Comparison of ENCODE assay signal across 22 mouse cellular contexts in the genomic region with DNA sequence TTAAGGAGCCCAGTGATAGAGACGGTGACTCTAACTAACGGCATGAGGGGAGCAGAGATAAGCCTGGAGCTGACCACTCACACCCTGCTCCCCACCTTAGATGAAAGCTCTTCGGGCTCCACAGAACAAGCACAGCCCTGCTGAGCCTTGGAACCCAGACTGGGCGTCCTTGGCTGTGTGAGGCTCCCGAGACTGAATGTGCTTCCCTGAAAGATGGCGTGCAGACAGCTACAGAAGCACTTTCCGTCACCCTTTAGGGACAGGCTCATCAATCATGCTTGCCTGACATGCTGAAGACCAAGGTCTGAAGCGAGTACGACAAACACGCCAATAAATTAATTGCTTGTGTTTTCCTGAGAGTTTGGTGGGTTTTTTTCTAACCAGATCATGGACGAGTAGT. TPM values are rescaled to one million over a fixed set of nuclear protein-coding genes. Genes with fewer than 3 reads are reported as not detected.
A peak's percentile ranks its signal among the peaks of the same experiment; 100 is the strongest.
DNase-seq lines count a peak whose midpoint lies in the region; ATAC-seq and TF ChIP-seq lines count a peak whose summit lies in the region.
"Had no signal": no experiment of that assay in that cellular context is flagged by ENCODE, and none has a peak within 500 bp of the region (broad histone marks: within the 10 kb centered on the region; RNA-seq: fewer than 3 reads in every experiment).

No protein-coding gene starts in this region.

- ATAC-seq in kidney, embryonic 16.5 days (ENCODE audit: low FRiP score, low TSS enrichment): no peak
- no peak for ATAC-seq in kidney, embryonic 15.5 days (replicated peaks; ENCODE audit: low FRiP score)
- ATAC-seq: CD4-positive, CD25-positive, alpha-beta regulatory T cell, adult 4 months; forebrain, embryonic 16.5 days had no signal

- H3K4me2 ChIP-seq in kidney, embryonic 16.5 days (replicated peaks; ENCODE audit: low read depth, low read length): no peak overlapping the region
- H3K4me2 ChIP-seq in kidney, embryonic 15.5 days: no peak overlapping the region
- H3K4me2 ChIP-seq: embryonic facial prominence, embryonic 13.5 days; forebrain, embryonic 12.5 days; heart, embryonic 12.5 days; hindbrain, embryonic 15.5 days had no signal

- no peaks in the 10 kb centered on the region for H3K36me3 ChIP-seq in heart, embryonic 10.5 days
- H3K36me3 ChIP-seq in kidney, embryonic 16.5 days (ENCODE audit: insufficient read depth, low read length): no peaks in the 10 kb centered on the region
- no peaks in the 10 kb centered on the region for H3K36me3 ChIP-seq in kidney, embryonic 15.5 days
- H3K36me3 ChIP-seq: embryonic facial prominence, embryonic 13.5 days; forebrain, embryonic 12.5 days; G1E; heart, embryonic 12.5 days; hindbrain, embryonic 15.5 days had no signal

- 26% methylated on average over 11 of the region's 11 CpGs for WGBS in heart, embryonic 10.5 days
- WGBS in kidney, embryonic 16.5 days: 35% methylated on average over 11 of the region's 11 CpGs
- 33% methylated on average over 11 of the region's 11 CpGs for WGBS in kidney, embryonic 15.5 days
- 93% methylated on average over 11 of the region's 11 CpGs for WGBS in cerebellum, adult 2 months

- H3K4me3 ChIP-seq in heart, embryonic 10.5 days: no peak overlapping the region
- no peak overlapping the region for H3K4me3 ChIP-seq in kidney, embryonic 16.5 days (ENCODE audit: low read length)
- H3K4me3 ChIP-seq in kidney, embryonic 15.5 days (replicated peaks): no peak overlapping the region
- no peak overlapping the region for H3K4me3 ChIP-seq in cerebellum, adult 2 months (replicated peaks; ENCODE audit: insufficient read depth, low read depth, low read length)
- H3K4me3 ChIP-seq: embryonic facial prominence, embryonic 13.5 days; forebrain, embryonic 12.5 days; heart, adult 2 months; heart, embryonic 12.5 days; hindbrain, embryonic 15.5 days had no signal

- no peak for TF ChIP-seq POLR2A in cerebellum, adult 2 months (IDR thresholded peaks at IDR 0.05; ENCODE audit: borderline replicate concordance, insufficient read depth, low read length)

- no peak overlapping the region; the same call in 1 of the 2 replicates for H3K27ac ChIP-seq in heart, embryonic 10.5 days
- H3K27ac ChIP-seq in kidney, embryonic 16.5 days (ENCODE audit: low read length): peak overlapping the region; percentile 38; the same call in 1 of the 2 replicates
- no peak overlapping the region for H3K27ac ChIP-seq in kidney, embryonic 15.5 days
- H3K27ac ChIP-seq in cerebellum, adult 2 months (ENCODE audit: insufficient read depth, low read length): no peak overlapping the region
- H3K27ac ChIP-seq: embryonic facial prominence, embryonic 13.5 days; forebrain, embryonic 12.5 days; heart, adult 2 months; hindbrain, embryonic 15.5 days had no signal

- H3K4me1 ChIP-seq in heart, embryonic 10.5 days: peaks cover 33% of the 10 kb centered on the region
- peaks cover 41% of the 10 kb centered on the region for H3K4me1 ChIP-seq in kidney, embryonic 16.5 days (ENCODE audit: insufficient read depth, low read length)
- H3K4me1 ChIP-seq in kidney, embryonic 15.5 days: peaks cover 48% of the 10 kb centered on the region
- H3K4me1 ChIP-seq in cerebellum, adult 2 months (ENCODE audit: control insufficient read depth, insufficient read depth, low read length): peaks cover 19% of the 10 kb centered on the region

- no peaks in the 10 kb centered on the region for H3K9me3 ChIP-seq in heart, embryonic 10.5 days
- no peaks in the 10 kb centered on the region for H3K9me3 ChIP-seq in kidney, embryonic 16.5 days (ENCODE audit: low read length)
- no peaks in the 10 kb centered on the region for H3K9me3 ChIP-seq in kidney, embryonic 15.5 days (replicated peaks)
- H3K9me3 ChIP-seq: embryonic facial prominence, embryonic 13.5 days; forebrain, embryonic 12.5 days; G1E; heart, embryonic 12.5 days; hindbrain, embryonic 15.5 days had no signal

- TF ChIP-seq CTCF in cerebellum, adult 2 months (IDR thresholded peaks at IDR 0.05; ENCODE audit: borderline replicate concordance, insufficient read depth, low read depth, low read length): no peak

- peak; percentile 24 to 60 for DNase-seq in adrenal gland, adult (ENCODE audit: inconsistent age in 2 of 2, low spot score in 1 of 2)
- no peak for DNase-seq in adrenal gland, postnatal 4 days (ENCODE audit: low spot score in 2 of 2)
- peak; percentile 67 for DNase-seq in heart, adult 11 months
- DNase-seq in heart, embryonic 10.5 days (ENCODE audit: low spot score): no peak
- peak; percentile 37 to 43 for DNase-seq in adrenal gland, postnatal 36 days
- DNase-seq in cerebellum, adult 2 months: no peak
- DNase-seq: B cell, adult 2 months; cerebellum, adult 11 months; cerebellum, adult 9-10 months; cerebellum, postnatal 25 days; gastrocnemius, postnatal 10 days; heart, adult 2 months; kidney, adult 18-20 months had no signal

- peaks cover 16% of the 10 kb centered on the region; the same call in 1 of the 2 replicates for H3K27me3 ChIP-seq in heart, embryonic 10.5 days (ENCODE audit: insufficient read depth, poor library complexity, severe bottlenecking)
- H3K27me3 ChIP-seq in kidney, embryonic 16.5 days (ENCODE audit: insufficient read depth, low read length): no peaks in the 10 kb centered on the region
- no peaks in the 10 kb centered on the region for H3K27me3 ChIP-seq in kidney, embryonic 15.5 days
- H3K27me3 ChIP-seq in cerebellum, adult 2 months (ENCODE audit: control insufficient read depth, insufficient read depth, low read length): no peaks in the 10 kb centered on the region
- H3K27me3 ChIP-seq: embryonic facial prominence, embryonic 13.5 days; hindbrain, embryonic 15.5 days had no signal

- no peak overlapping the region for H3K9ac ChIP-seq in kidney, embryonic 16.5 days (replicated peaks; ENCODE audit: low read length)
- H3K9ac ChIP-seq in kidney, embryonic 15.5 days: no peak overlapping the region
- H3K9ac ChIP-seq: embryonic facial prominence, embryonic 13.5 days; forebrain, embryonic 12.5 days; heart, embryonic 12.5 days; hindbrain, embryonic 15.5 days had no signal

RNA-seq across cellular contexts. Expression of gene Eya2, which starts 56.2 kb away (rescaled TPM):
- total RNA-seq in adrenal gland, postnatal 4 days (2021): 1 to 10 TPM; 4.2 to 6.1 TPM
- polyA plus RNA-seq in heart, embryonic 10.5 days (2016; fragmentation: Nextera tagmentation; extraction: Ambion mirVana): 0.34 and 1.7 TPM in 2 replicates
- 6.8 and 7.5 TPM in 2 replicates for polyA plus RNA-seq in kidney, embryonic 16.5 days (2015; fragmentation: Nextera tagmentation; extraction: Ambion mirVana)
- polyA plus RNA-seq in kidney, embryonic 15.5 days (2015; fragmentation: Nextera tagmentation; extraction: Ambion mirVana): 6.6 and 6.9 TPM in 2 replicates
- 1 to 10 TPM; 2.5 to 3.6 TPM for total RNA-seq in adrenal gland, postnatal 36 days (2021)
- polyA plus RNA-seq in cerebellum, adult 2 months (2012; rRNA removed): 9.9 and 10.9 TPM in 2 replicates
- total RNA-seq: G1E had no signal
- polyA plus RNA-seq: G1E had no signal

Comparison
In these comparisons a context has a peak if more than half of its experiments do, and no peak if none do; other contexts are left out.
1. DNase-seq: peak in adrenal gland, adult (2 of 2), heart, adult 11 months (single experiment) and adrenal gland, postnatal 36 days (2 of 2); none in adrenal gland, postnatal 4 days (0 of 2), heart, embryonic 10.5 days (single experiment) and cerebellum, adult 2 months (0 of 2).